Mouse (Mus musculus) gastrocnemius, adult 8-10 months (tissue): ENCODE results near the gene Dnah17. TPM values are rescaled to one million over a fixed set of nuclear protein-coding genes. Genes with fewer than 3 reads are reported as not detected.

ENCODE experiments used
- DNase-seq, 2 experiments: peaks; one replicate each; pipeline ENCODE4 v3.0.0; 2022; ENCODE audit warnings: low spot score in 2 of 2
- total RNA-seq, 4 experiments: library from RNA; stranded (reverse); gene quantifications; 2 replicates each; pipeline ENCODE4 v1.2.4; 2022

Dnah17 gene
- total RNA-seq, 4 experiments from 2014 or later, result 0.02 to 0.03 TPM; not detected in 2

DNA sequence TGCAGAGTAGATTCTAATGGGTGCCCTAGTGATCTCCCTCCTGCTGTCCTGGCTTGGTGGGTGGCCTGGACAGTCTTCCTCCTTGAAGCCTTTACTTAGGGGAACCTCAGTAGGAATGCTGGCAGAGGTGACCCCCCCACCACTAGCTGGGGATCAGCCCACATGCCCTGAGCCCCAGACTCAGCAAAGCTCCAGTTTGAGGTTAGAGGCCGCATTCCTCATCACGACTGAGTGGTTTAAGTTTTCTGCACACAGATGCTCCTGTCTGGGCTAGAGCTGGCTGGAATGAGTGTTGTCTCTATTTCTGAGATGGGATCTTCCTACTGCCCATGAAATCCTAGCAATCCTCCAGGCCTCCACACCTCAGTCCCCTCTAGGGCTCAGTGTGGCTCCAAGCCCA is 106.3 kb downstream of the Dnah17 start:
- no peak for DNase-seq

DNA sequence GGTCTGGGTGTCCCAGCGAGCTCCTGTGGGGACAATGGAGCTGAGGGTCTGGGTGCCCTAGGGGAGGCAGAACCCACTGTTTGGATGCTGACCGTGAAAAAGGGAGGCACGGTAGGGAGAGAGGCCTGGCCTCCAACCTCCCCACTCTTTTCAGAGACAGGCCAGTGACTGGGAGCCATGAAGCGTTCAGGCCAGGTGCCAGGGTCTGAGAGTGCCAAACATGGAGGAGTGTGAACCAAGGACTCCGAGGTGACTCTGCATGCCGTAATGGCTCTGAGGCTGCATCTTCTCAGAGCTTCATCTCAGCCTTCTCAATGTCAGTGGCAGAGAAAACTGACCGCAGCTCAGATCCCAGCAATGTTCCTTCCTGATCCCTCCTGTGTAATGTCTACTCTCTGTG is 107.0 kb downstream of the Dnah17 start:
- DNase-seq, result no peak

DNA sequence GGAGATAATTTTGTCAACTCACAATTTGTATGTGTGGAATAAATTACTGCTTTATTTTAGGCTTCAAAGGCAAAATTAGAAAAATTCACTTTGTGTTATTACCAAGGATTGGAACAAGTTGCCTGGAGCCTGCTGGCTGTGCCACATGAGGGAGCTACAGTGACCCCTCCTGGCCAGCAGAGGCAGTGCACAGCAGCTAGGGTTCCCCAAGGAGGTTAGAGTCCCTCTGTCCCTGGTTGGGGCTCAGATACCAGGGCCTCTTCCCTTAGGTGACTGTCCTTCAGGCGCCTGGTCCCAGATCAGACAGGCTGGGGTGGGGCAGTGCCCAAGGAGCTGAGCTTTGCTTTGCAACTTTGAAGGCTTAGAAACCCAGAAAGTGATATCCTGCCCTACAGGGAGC is 108.6 kb downstream of the Dnah17 start:
- DNase-seq, result peak; percentile 45 to 46

DNA sequence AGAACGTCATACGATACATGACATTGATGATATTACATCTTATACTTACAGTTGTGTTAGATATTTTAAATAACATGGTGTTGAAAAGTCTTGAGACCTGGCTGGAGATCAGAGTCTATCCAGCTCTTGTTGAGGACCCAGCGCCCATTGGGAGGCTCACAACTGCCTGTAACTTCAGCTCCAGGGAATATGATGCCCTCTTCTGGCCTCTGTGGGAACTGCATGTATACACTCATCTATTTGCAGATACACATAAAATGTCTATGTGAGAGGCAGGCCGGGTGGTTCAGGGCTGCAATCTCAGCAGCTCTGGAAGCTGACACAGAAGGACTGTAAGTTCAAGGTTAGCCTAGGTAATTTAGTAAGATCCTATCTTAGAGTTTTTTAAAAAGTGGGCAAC is 112.1 kb downstream of the Dnah17 start:
- DNase-seq, result no peak

GRCm38 (mm10) chr11:118015381-118016145 is 114.9 kb downstream of the Dnah17 start:
- DNase-seq, result no peak

DNA sequence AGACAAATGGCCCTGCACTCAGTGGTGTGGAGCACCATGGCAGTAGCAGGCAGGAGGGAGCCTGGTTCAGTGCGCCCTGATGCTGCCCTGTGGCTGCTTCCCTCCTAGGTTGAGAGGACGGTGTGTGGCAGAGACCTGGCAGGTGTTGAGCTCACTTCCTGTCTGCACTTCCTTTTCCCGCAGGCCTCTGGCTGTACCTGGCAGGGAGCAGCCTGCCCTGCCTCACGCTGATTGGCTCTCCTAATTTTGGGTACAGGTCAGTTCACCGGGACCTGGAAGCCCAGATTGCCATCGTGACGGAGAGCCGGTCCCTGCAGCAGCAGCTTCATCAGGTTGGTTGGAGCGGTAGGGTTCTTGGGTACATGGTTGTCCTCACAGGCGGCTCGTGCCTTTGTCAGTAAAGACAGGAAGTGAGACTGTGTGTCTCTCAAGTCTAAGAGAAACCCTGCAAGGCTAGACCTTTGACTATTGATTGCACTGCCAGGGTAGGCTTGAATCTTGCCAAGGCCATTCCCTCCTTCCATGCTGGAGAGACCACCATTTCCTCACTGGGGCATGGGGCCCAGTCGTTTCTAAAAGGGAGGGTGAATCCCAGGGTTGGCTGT is 115.9 kb downstream of the Dnah17 start:
- DNase-seq, result no peak

- no peak for DNase-seq
These were observed 117.1 kb downstream of the Dnah17 start for GRCm38 (mm10) chr11:118013339-118013738.

DNA sequence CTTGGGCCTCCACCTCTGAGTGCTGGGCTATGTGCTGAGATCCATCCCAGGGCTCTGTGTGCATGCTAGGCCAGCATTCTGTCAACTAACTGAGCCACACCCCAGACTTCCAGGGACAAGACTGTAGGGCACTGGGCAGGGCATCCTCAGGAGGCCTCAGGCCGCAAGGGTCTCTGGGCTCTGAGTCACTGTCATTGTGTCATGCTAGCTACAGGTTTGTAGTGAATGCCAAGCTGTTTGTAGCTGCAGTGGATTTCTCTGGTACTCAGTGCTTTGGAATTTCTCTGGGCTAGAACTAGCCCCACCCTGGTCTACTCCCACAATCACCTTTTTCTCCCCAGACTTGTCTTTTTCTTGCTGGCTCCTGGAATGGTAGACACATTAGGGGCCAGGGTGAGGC is 117.8 kb downstream of the Dnah17 start:
- DNase-seq, result no peak

DNA sequence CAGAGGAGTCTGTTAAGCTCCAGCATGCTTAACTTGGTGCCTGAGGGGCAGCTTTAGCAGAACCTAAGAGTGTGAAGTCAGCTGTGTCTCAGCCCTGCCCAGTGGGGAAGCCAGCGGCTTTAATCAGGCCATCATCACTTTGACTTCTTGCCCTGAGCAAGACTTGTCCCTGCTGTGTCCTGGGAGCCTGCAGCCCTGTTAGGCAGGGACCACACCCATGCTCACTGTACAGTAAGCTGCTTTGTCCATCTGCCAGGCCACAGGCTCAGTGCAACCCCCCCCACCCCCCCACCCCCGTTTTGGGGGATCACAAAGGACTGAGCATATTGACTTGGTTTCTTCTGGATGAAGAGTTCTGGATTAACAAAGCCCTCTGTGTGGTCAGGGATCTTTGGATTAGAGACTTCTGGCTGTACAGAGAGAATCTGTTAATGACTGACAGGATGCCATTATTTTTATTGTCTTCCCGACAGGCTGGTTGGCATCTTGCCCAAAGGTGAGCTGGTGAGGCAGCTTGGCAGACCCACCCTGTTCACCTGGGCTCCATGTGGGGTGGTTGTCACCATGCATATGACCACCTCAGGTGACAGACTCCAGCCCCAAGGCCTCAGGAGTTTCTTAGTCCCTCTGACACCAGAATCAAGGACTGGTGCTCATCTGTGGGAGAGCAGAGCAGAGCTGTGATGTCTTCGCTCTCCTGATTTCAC is 120.4 kb downstream of the Dnah17 start:
- DNase-seq, result no peak

DNA sequence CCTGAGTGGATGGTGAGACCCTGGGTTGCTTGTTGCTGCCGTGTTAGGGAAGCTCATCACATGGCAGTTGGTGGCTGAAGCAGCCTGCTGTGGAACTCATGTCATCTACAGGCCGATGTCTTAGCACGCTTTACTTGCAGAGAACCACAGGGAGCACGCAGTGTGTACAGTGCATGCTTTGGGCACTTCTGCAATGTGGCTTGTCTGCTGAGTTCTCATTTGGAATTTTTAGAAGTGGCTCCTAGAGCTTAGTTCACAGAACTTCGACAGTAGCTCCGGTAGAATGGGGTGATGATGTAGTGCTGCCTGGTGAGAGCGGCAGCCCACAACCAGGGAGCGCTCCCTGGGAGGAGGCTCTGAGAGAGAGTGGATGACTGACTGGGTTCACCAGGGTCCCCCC is 121.6 kb downstream of the Dnah17 start:
- DNase-seq, result no peak

- DNase-seq, result no peak
These were observed 122.2 kb downstream of the Dnah17 start for GRCm38 (mm10) chr11:118008144-118008805.

GRCm38 (mm10) chr11:118007460-118008143 is 122.8 kb downstream of the Dnah17 start:
- no peak for DNase-seq

- no peak for DNase-seq
These were observed 126.2 kb downstream of the Dnah17 start for GRCm38 (mm10) chr11:118004217-118004616.

DNA sequence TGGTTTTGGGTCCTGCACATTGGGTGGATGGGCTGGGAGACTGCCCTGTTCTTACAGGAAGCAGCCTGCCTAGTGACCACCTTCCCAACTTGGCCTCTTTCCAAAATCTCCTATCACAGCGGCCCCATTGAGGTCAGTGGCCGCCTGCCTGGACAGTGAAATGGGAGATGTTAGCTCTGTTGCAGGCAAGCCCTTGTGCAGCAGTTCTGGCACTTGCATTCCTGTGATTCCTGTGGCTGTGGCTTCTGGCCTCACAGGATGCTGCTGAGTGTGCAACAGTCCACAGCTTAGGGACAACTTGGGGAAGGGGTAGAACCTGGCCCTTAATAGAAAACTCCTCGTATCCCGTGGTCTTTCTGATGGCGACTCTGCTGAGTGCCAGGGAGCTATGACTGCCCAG is 126.7 kb downstream of the Dnah17 start:
- DNase-seq, result no peak

DNA sequence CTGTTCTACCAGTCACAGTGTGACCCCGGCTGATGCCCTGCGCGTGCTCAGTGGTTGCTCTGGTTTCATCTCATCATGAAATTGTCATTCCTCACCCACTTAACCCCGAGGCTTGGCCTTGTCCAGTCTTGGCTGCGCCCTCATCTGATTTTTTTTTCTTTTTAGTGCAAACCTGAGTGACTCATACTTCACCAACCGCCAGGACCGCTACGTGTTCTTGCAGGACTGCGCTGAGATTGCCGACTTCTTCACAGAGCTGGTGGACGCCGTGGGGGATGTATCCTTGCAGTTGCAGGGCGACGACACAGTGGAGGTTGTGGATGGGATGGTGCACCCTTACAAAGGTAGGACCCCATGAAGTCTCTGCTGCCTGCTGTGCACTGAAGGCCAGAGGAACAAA is 127.3 kb downstream of the Dnah17 start:
- no peak for DNase-seq

DNA sequence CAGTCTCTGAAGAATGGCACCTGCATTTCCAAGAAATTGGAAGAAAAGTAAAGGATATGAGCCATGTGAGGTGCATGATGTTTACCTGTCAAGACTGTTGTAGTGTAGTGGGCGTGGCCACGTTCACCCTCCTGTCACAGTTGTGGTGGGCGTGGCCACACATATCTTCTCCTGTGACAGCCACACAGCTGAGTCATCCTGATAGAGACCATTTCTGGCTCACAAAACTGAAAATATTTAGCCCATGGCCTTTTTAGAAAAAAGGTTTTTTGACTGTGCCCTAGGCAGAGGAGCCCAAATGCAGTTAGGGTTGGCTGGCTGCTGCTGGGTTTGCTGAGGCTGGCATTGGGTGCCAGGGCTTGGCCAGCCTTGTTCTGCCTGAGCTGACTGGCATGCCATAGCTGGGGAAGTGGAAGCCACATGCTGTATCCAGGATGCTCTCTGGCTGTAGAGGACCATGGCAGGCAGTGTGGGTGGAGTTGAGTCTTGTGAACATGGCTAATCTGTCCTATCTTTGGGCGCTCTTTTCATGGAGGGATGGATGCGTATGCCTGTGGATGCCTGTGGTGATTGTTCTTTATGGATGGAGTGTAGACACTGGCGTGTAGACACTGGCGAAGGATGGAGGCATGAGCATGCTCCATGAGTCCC is 129.7 kb downstream of the Dnah17 start:
- no peak for DNase-seq

DNA sequence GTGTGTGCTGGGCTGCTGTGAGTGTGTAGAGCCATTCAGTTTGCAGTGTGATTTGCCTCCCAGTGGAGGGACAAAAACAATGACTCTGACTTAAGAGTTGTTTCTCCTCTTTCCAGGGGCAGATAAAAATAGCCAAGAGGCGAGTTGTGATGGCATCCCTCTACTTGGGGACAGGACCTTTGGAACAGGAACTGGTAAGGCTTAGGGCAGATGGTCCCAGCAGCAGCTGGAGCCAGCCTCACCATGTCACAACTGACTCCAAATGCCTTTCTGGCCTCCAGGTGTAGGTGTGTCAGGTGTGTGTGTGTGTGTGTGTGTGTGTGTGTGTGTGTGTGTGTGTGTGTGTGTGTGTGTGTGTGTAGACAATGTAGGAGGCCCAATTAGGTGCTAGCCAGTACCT is 130.4 kb downstream of the Dnah17 start:
- no peak for DNase-seq

DNA sequence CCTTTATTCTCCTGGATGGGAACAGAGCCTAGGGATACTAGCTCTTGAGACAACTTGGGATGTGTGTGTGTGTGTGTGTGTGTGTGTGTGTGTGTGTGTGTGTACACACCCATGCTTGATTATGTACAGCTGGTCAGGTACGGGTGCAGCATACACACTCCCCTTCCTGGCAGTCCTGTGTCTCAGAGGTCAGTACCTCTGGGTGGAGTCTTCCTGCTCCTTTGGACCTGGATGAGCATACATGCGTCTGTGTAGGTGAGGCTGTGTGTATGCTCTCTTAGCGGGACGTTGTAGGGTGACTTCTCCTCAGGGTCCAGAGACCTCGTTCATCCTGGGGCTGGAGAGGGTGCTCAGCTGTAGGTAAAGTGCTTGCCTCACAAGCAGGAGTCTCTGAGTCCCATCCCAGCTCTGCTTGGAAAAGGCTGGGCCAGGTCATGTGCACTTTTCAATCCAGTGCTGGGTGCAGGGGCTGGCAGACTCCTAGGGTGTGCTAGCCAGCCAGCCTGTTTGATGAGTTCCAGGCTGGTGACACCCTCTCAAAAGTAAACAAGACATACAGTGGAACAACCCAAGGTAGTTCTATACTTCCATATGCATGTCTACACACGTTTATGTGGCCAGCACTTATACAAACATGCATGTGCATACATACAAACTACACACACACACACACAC is 131.0 kb downstream of the Dnah17 start:
- no peak for DNase-seq

GRCm38 (mm10) chr11:117998356-117998755 is 132.1 kb downstream of the Dnah17 start:
- no peak for DNase-seq

GRCm38 (mm10) chr11:117997085-117997484 is 133.3 kb downstream of the Dnah17 start:
- no peak for DNase-seq
